Comparison of ENCODE assay signal across 18 mouse cellular contexts in genomic region chr13:64319782-64320181, GRCm38 (mm10). TPM values are rescaled to one million over a fixed set of nuclear protein-coding genes. Genes with fewer than 3 reads are reported as not detected.
A peak's percentile ranks its signal among the peaks of the same experiment; 100 is the strongest.
DNase-seq lines count a peak whose midpoint lies in the region; ATAC-seq and TF ChIP-seq lines count a peak whose summit lies in the region.
"Had no signal": no experiment of that assay in that cellular context is flagged by ENCODE, and none has a peak within 500 bp of the region (broad histone marks: within the 10 kb centered on the region; RNA-seq: fewer than 3 reads in every experiment).

No protein-coding gene starts in this region.

- POLR2A ChIA-PET in Patski (lab: Charles Lee) = no interaction called here

- in situ Hi-C loops in Patski (cut with MboI; ENCODE audit: low pct_unique_long_range_greater_than_20kb) = loop anchor here (5.0 to 10.0 kb wide), 4 partner anchors 48 to 805 kb away; partner anchors contain the start of gene Cdk20

- peak overlapping the region; percentile 0; the same call in 1 of the 2 replicates for H3K27ac ChIP-seq in heart, postnatal 0 days (ENCODE audit: low read depth)
- H3K27ac ChIP-seq in heart, embryonic 11.5 days (ENCODE audit: low read depth, low read length) = no peak overlapping the region
- no peak overlapping the region for H3K27ac ChIP-seq in kidney, postnatal 0 days
- H3K27ac ChIP-seq in kidney, embryonic 15.5 days = no peak overlapping the region
- H3K27ac ChIP-seq in liver, embryonic 14.5 days = no peak overlapping the region
- H3K27ac ChIP-seq: embryonic facial prominence, embryonic 12.5 days; forebrain, embryonic 15.5 days; heart, embryonic 10.5 days; hindbrain, embryonic 15.5 days had no signal

- no peak for ATAC-seq in heart, postnatal 0 days (ENCODE audit: insufficient read depth, low read depth)
- no peak for ATAC-seq in heart, embryonic 11.5 days (replicated peaks; ENCODE audit: insufficient number of reproducible peaks, low FRiP score, low TSS enrichment)
- ATAC-seq in kidney, postnatal 0 days (replicated peaks; ENCODE audit: low FRiP score, low read depth) = no peak
- ATAC-seq in kidney, embryonic 15.5 days (replicated peaks; ENCODE audit: low FRiP score) = no peak
- ATAC-seq in liver, embryonic 14.5 days (ENCODE audit: insufficient read depth) = no peak
- ATAC-seq in Patski = no peak
- ATAC-seq: forebrain, embryonic 15.5 days had no signal

- DNase-seq in heart, postnatal 0 days (ENCODE audit: low spot score) = no peak
- DNase-seq in kidney, postnatal 0 days (ENCODE audit: low spot score) = no peak
- DNase-seq in liver, embryonic 14.5 days (ENCODE audit: low read depth in 3 of 3, low spot score in 3 of 3) = no peak
- DNase-seq in liver = no peak
- no peak for DNase-seq in Patski (ENCODE audit: low read depth, low spot score)
- no peak for DNase-seq in natural killer cell, adult 2 months (ENCODE audit: low spot score in 2 of 2)
- DNase-seq: adrenal gland, postnatal 10 days; cerebellum, adult 11-12 months; cerebellum, adult 9-10 months; cerebellum, postnatal 25 days; gastrocnemius, postnatal 14 days; heart, postnatal 36 days had no signal

- CTCF ChIA-PET in Patski (lab: Charles Lee) = interaction anchor here (1.4 to 9.3 kb wide), 2 partner anchors 9 to 116 kb away, joined by 3 to 177 read pairs; partner anchors contain the start of gene Cdk20

- H3K36me3 ChIP-seq in heart, postnatal 0 days (replicated peaks; ENCODE audit: control insufficient read depth, insufficient read depth, low read length) = no peaks in the 10 kb centered on the region
- H3K36me3 ChIP-seq in heart, embryonic 11.5 days (ENCODE audit: control insufficient read depth, insufficient read depth, low read length) = no peaks in the 10 kb centered on the region
- no peaks in the 10 kb centered on the region for H3K36me3 ChIP-seq in kidney, postnatal 0 days (ENCODE audit: insufficient read depth, low read length)
- no peaks in the 10 kb centered on the region for H3K36me3 ChIP-seq in kidney, embryonic 15.5 days
- H3K36me3 ChIP-seq in liver, embryonic 14.5 days (replicated peaks; ENCODE audit: control insufficient read depth, insufficient read depth, low read depth) = no peaks in the 10 kb centered on the region
- H3K36me3 ChIP-seq: embryonic facial prominence, embryonic 12.5 days; forebrain, embryonic 15.5 days; heart, embryonic 10.5 days; hindbrain, embryonic 15.5 days had no signal

- no peak for TF ChIP-seq EP300 in heart, postnatal 0 days (IDR thresholded peaks at IDR 0.05; ENCODE audit: low read depth)
- TF ChIP-seq EP300 in liver, embryonic 14.5 days (IDR thresholded peaks at IDR 0.05; ENCODE audit: low read depth) = no peak

- H3K4me1 ChIP-seq in heart, postnatal 0 days (ENCODE audit: control insufficient read depth, insufficient read depth) = no peaks in the 10 kb centered on the region
- no peaks in the 10 kb centered on the region for H3K4me1 ChIP-seq in heart, embryonic 11.5 days (ENCODE audit: control insufficient read depth, insufficient read depth, low read length)
- no peaks in the 10 kb centered on the region for H3K4me1 ChIP-seq in kidney, postnatal 0 days (replicated peaks; ENCODE audit: insufficient read depth, low read length)
- H3K4me1 ChIP-seq in kidney, embryonic 15.5 days = 0 out of 2 replicates have a peak, but pooled peaks cover 2% of the 10 kb centered on the region
- H3K4me1 ChIP-seq in liver, embryonic 14.5 days (replicated peaks; ENCODE audit: control insufficient read depth in 2 of 2, insufficient read depth in 2 of 2, low read length in 1 of 2) = peaks cover 0 to 3% of the 10 kb centered on the region in 2 experiments; a peak in 1 of 4 replicates
- H3K4me1 ChIP-seq: embryonic facial prominence, embryonic 12.5 days; forebrain, embryonic 15.5 days; heart, embryonic 10.5 days; hindbrain, embryonic 15.5 days had no signal

- H3K9ac ChIP-seq in heart, postnatal 0 days (replicated peaks; ENCODE audit: low read depth, low read length) = no peak overlapping the region
- no peak overlapping the region for H3K9ac ChIP-seq in heart, embryonic 11.5 days (ENCODE audit: low read depth, low read length)
- H3K9ac ChIP-seq in kidney, postnatal 0 days (ENCODE audit: low read depth, low read length) = no peak overlapping the region
- no peak overlapping the region for H3K9ac ChIP-seq in kidney, embryonic 15.5 days
- H3K9ac ChIP-seq in liver, embryonic 14.5 days (replicated peaks) = no peak overlapping the region
- H3K9ac ChIP-seq: embryonic facial prominence, embryonic 12.5 days; forebrain, embryonic 15.5 days; hindbrain, embryonic 15.5 days had no signal

- no peak for TF ChIP-seq CTCF in heart, postnatal 0 days (IDR thresholded peaks at IDR 0.05; ENCODE audit: low read depth)
- 0 out of 2 replicates have a peak, but pooled peaks have one; percentile 18 for TF ChIP-seq CTCF in kidney, postnatal 0 days (IDR thresholded peaks at IDR 0.05; ENCODE audit: low read depth)
- peak; percentile 10; the same call in 1 of the 2 replicates for TF ChIP-seq CTCF in liver, embryonic 14.5 days (IDR thresholded peaks at IDR 0.05; ENCODE audit: low read depth)
- peak; percentile 37 for TF ChIP-seq CTCF in Patski (IDR thresholded peaks at IDR 0.05)

- H3K4me3 ChIP-seq in heart, postnatal 0 days (ENCODE audit: low read depth, low read length) = no peak overlapping the region
- no peak overlapping the region for H3K4me3 ChIP-seq in heart, embryonic 11.5 days (ENCODE audit: low read depth, low read length)
- no peak overlapping the region for H3K4me3 ChIP-seq in kidney, postnatal 0 days (replicated peaks; ENCODE audit: low read depth, low read length)
- H3K4me3 ChIP-seq in kidney, embryonic 15.5 days (replicated peaks) = no peak overlapping the region
- no peak overlapping the region for H3K4me3 ChIP-seq in liver, embryonic 14.5 days (ENCODE audit: insufficient read depth in 1 of 2, low read depth in 2 of 2, low read length in 2 of 2)
- H3K4me3 ChIP-seq: embryonic facial prominence, embryonic 12.5 days; forebrain, embryonic 15.5 days; heart, embryonic 10.5 days; hindbrain, embryonic 15.5 days had no signal

- H3K27me3 ChIP-seq in heart, postnatal 0 days (ENCODE audit: control insufficient read depth, insufficient read depth, low read length) = no peaks in the 10 kb centered on the region
- H3K27me3 ChIP-seq in heart, embryonic 11.5 days (ENCODE audit: control insufficient read depth, insufficient read depth, low read length) = no peaks in the 10 kb centered on the region
- H3K27me3 ChIP-seq in kidney, postnatal 0 days (ENCODE audit: insufficient read depth, low read length) = no peaks in the 10 kb centered on the region
- H3K27me3 ChIP-seq in kidney, embryonic 15.5 days = no peaks in the 10 kb centered on the region
- H3K27me3 ChIP-seq in liver, embryonic 14.5 days (ENCODE audit: control insufficient read depth, insufficient read depth, low read length) = no peaks in the 10 kb centered on the region
- H3K27me3 ChIP-seq in Patski = no peaks in the 10 kb centered on the region
- H3K27me3 ChIP-seq: embryonic facial prominence, embryonic 12.5 days; forebrain, embryonic 15.5 days; hindbrain, embryonic 15.5 days had no signal

- H3K4me2 ChIP-seq in heart, postnatal 0 days (ENCODE audit: low read depth, low read length) = no peak overlapping the region
- H3K4me2 ChIP-seq in heart, embryonic 11.5 days = no peak overlapping the region
- H3K4me2 ChIP-seq in kidney, postnatal 0 days (ENCODE audit: low read length) = no peak overlapping the region
- no peak overlapping the region for H3K4me2 ChIP-seq in kidney, embryonic 15.5 days
- no peak overlapping the region for H3K4me2 ChIP-seq in liver, embryonic 14.5 days (ENCODE audit: low read depth)
- H3K4me2 ChIP-seq: embryonic facial prominence, embryonic 12.5 days; forebrain, embryonic 15.5 days; hindbrain, embryonic 15.5 days had no signal

- no peaks in the 10 kb centered on the region for H3K9me3 ChIP-seq in heart, postnatal 0 days (replicated peaks; ENCODE audit: control insufficient read depth, low read length)
- no peaks in the 10 kb centered on the region for H3K9me3 ChIP-seq in heart, embryonic 11.5 days (replicated peaks; ENCODE audit: control insufficient read depth, low read length)
- H3K9me3 ChIP-seq in kidney, postnatal 0 days (replicated peaks; ENCODE audit: low read length) = no peaks in the 10 kb centered on the region
- no peaks in the 10 kb centered on the region for H3K9me3 ChIP-seq in kidney, embryonic 15.5 days (replicated peaks)
- no peaks in the 10 kb centered on the region for H3K9me3 ChIP-seq in liver, embryonic 14.5 days (ENCODE audit: control insufficient read depth, low read length)
- H3K9me3 ChIP-seq: embryonic facial prominence, embryonic 12.5 days; forebrain, embryonic 15.5 days; heart, embryonic 10.5 days; hindbrain, embryonic 15.5 days had no signal

RNA-seq across cellular contexts. Expression of gene Aaed1, which starts 7.3 kb away (rescaled TPM):
- 68.1 and 76.6 TPM in 2 replicates for total RNA-seq in heart, postnatal 0 days (2014; rRNA removed; ENCODE audit: low replicate concordance)
- 67.0 and 71.4 TPM in 2 replicates for polyA plus RNA-seq in heart, postnatal 0 days (2015; fragmentation: Nextera tagmentation; extraction: Ambion mirVana)
- polyA plus RNA-seq in heart, embryonic 11.5 days (2014; fragmentation: Nextera tagmentation; extraction: Ambion mirVana) = 68.4 and 71.4 TPM in 2 replicates
- 53.9 and 56.2 TPM in 2 replicates for polyA plus RNA-seq in kidney, postnatal 0 days (2015; fragmentation: Nextera tagmentation; extraction: Ambion mirVana)
- polyA plus RNA-seq in kidney, embryonic 15.5 days (2015; fragmentation: Nextera tagmentation; extraction: Ambion mirVana) = 56.5 and 58.1 TPM in 2 replicates
- polyA plus RNA-seq in liver, embryonic 14.5 days (2012; rRNA removed) = 4.3 and 7.0 TPM in 2 replicates
- polyA plus RNA-seq in liver, embryonic 14.5 days (2014; fragmentation: Nextera tagmentation; extraction: Ambion mirVana) = 14.9 and 15.0 TPM in 2 replicates
- polyA plus RNA-seq in Patski (2021) = 59.9 TPM

RNA-seq across cellular contexts. Expression of gene Cdc14b, which starts 44.7 kb away (rescaled TPM):
- 5.6 and 12.3 TPM in 2 replicates for total RNA-seq in heart, postnatal 0 days (2014; rRNA removed; ENCODE audit: low replicate concordance)
- polyA plus RNA-seq in heart, postnatal 0 days (2015; fragmentation: Nextera tagmentation; extraction: Ambion mirVana) = 7.6 and 11.6 TPM in 2 replicates
- polyA plus RNA-seq in heart, embryonic 11.5 days (2014; fragmentation: Nextera tagmentation; extraction: Ambion mirVana) = 21.6 and 29.5 TPM in 2 replicates
- 7.3 and 8.5 TPM in 2 replicates for polyA plus RNA-seq in kidney, postnatal 0 days (2015; fragmentation: Nextera tagmentation; extraction: Ambion mirVana)
- 14.8 and 17.5 TPM in 2 replicates for polyA plus RNA-seq in kidney, embryonic 15.5 days (2015; fragmentation: Nextera tagmentation; extraction: Ambion mirVana)
- 3.4 and 4.1 TPM in 2 replicates for polyA plus RNA-seq in liver, embryonic 14.5 days (2012; rRNA removed)
- 5.6 and 8.9 TPM in 2 replicates for polyA plus RNA-seq in liver, embryonic 14.5 days (2014; fragmentation: Nextera tagmentation; extraction: Ambion mirVana)
- 19.4 TPM for polyA plus RNA-seq in Patski (2021)

RNA-seq across cellular contexts. Expression of gene Ctsl, which starts 50.9 kb away (rescaled TPM):
- total RNA-seq in heart, postnatal 0 days (2014; rRNA removed; ENCODE audit: low replicate concordance) = 125 and 153 TPM in 2 replicates
- polyA plus RNA-seq in heart, postnatal 0 days (2015; fragmentation: Nextera tagmentation; extraction: Ambion mirVana) = 227 and 232 TPM in 2 replicates
- 296 and 339 TPM in 2 replicates for polyA plus RNA-seq in heart, embryonic 11.5 days (2014; fragmentation: Nextera tagmentation; extraction: Ambion mirVana)
- polyA plus RNA-seq in kidney, postnatal 0 days (2015; fragmentation: Nextera tagmentation; extraction: Ambion mirVana) = 482 and 514 TPM in 2 replicates
- 306 and 318 TPM in 2 replicates for polyA plus RNA-seq in kidney, embryonic 15.5 days (2015; fragmentation: Nextera tagmentation; extraction: Ambion mirVana)
- 62.5 and 82.2 TPM in 2 replicates for polyA plus RNA-seq in liver, embryonic 14.5 days (2012; rRNA removed)
- 135 and 161 TPM in 2 replicates for polyA plus RNA-seq in liver, embryonic 14.5 days (2014; fragmentation: Nextera tagmentation; extraction: Ambion mirVana)
- 6,297 TPM for polyA plus RNA-seq in Patski (2021)

Comparison
In these comparisons a context has a peak if more than half of its experiments do, and no peak if none do; other contexts are left out.
1. RNA of gene Ctsl, which starts 50.9 kb away (polyA plus RNA-seq): 6,297 TPM in Patski (single experiment); 482 to 514 TPM in kidney, postnatal 0 days, 306 to 318 TPM in kidney, embryonic 15.5 days, 296 to 339 TPM in heart, embryonic 11.5 days, 227 to 232 TPM in heart, postnatal 0 days and 62.5 to 161 TPM in liver, embryonic 14.5 days; every median in the first group is over 10 times any median in the second.